Mouse (Mus musculus) T-cell, adult 66 days (primary cell): ENCODE data around the gene Otulin. TPM values are rescaled to one million over a fixed set of nuclear protein-coding genes. Genes with fewer than 3 reads are reported as not detected.

Source experiments
- total RNA-seq, 2 experiments: library from RNA; stranded (reverse); gene quantifications; 3 replicates in 1 of 2; 4 replicates in 1 of 2; pipeline ENCODE4 v1.2.4; 2023

The Otulin gene
- total RNA-seq, result 10 to 100 TPM; 64.8 to 79.2 TPM

DNA sequence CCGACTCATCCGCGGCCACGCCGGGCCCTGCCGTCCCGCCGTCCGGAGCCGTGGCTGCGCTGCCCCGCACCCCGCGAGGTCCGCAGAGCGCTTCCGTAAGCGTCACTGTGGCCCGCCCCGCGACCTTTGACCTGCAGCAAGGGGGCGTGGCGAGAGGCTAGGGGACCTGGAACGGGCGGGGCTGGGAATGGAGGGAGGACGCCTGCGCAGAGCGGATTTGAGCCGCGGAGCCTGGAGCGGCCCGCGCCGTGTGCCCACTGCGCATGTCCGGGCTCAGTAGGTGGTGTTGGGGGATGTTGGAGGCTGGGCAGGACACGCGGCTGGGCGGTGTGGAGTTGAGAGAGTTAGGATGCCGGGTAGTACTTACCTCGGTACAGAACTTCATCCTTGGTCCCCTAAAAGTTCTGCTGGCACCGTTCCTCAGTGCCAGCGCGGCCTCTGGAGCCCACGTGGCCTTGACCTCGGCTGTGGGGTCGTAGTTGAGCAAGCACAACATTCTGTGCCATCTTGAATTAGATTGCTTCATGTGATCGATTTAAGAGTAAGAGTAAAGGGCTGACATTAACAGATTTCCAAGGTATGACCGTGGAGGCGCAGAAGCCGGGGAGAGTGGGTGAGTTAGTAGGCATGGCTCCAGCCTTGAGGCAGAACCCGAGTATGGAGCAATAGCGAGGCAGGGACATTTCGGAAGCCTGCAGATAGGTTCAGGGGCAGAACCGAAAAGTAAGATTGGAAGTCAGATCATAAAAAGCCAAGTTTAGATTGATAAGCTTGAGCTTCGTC, at the start of gene Otulin:
TSS of gene Otulin (minus strand) at position 93 of the 783 bp plus-strand sequence.

Other genes with a start within 250 kb of the Otulin start
- 10 to 100 TPM; 23.5 to 28.4 TPM for gene Ank, start 164.0 kb downstream of the Otulin start, total RNA-seq
- 100 to 1,000 TPM; 173 to 199 TPM for gene Otulinl, start 50.9 kb upstream of the Otulin start, total RNA-seq